Mouse (Mus musculus): ENCODE data around the gene Megf11.
"Not testable (repeated sequence)": the region's sequence is repeated elsewhere in the genome, so short reads cannot be mapped to it uniquely, and the experiment has no call there.

Gene Megf11

GRCm38 (mm10) chr9:64466564-64466963 lies 81.1 kb downstream of the Megf11 start:
- DNase-seq = peak; percentile 54 to 73

DNA sequence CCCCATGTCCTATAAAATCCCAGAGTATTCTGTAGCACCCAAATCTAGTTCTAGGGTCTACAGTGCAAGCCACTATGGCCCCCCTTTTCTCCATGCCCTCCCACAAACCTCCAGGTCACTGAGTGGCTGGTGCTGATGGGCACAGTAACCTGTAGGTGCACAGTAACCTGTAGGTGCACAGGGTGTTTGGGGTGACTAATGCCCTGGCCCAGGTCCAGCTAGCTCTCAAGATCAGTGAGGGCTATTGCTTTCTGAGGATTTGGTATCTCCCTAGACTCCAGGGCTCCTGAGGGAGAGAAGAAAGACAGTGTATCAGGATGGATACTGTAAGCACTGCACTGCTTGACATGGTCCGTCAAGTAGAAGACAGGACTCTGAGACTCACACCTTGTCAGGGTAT lies 85.4 kb downstream of the Megf11 start:
- DNase-seq = peak in 1 of 2 experiments; percentile 36

- DNase-seq = no peak
Observed at GRCm38 (mm10) chr9:64471336-64471735, 85.9 kb downstream of the Megf11 start.

DNA sequence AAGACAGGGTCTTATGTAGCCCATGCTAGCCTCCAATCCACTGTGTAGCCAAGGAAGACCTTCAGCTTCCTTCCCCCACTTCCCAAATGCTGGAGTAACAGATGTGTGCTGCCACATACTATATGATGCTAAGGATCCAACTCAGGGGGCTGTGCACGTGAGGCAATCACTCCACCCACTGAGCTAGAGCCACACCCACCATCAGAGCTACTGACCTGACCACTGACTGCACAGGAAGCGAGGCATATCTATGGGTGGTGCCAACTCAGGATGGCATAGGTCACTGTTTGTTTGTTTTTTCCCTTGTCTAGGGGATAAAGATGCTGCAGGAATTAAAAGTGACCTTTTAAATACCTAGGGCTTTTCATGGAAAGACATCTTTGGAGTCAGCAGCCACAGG lies 86.7 kb downstream of the Megf11 start:
- no peak for DNase-seq

DNA sequence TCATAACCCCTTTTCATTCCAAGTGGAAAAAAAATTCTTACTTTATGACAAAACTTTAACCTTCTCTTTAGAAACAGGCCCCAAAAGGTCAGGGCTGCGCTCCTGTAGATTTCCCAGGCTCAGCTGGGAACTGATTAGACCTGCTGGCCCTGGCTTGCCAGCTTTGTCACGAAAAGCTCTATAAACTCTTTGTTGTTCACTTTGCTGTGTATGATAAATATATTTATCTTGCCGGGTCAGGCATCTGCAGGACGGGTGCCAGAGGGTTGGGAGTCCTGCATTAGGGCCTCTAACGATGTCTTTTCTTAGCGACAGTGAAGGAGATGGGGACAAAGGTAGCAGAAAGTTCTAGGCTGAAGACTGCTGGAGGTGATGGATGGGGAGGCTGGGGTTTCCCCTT lies 87.3 kb downstream of the Megf11 start:
- DNase-seq = no peak

- DNase-seq = no peak
Observed at GRCm38 (mm10) chr9:64473170-64473569, 87.7 kb downstream of the Megf11 start.

DNA sequence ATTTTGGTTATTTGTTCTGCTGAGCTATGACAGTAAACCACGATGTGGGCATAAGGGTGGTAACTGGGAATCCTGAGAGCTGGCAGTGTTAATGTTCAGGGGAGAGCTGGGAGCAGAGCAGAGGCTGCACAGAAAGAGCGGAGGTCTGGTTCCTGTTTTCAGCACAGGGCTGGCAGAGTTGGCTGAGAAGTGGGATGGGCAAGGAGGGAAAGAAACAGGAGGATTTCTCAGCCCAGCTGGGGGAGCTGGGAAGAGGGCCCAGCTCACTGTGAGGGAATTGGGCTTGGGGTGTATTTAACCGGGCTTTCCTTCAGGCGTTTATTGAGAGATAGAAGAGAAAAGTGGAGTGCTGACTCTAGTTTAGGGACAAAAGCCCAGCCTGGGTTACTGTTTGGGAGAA lies 88.3 kb downstream of the Megf11 start:
- DNase-seq = no peak

- DNase-seq = no peak
Observed at GRCm38 (mm10) chr9:64474142-64474541, 88.7 kb downstream of the Megf11 start.

- DNase-seq = no peak
Observed at GRCm38 (mm10) chr9:64475942-64476341, 90.5 kb downstream of the Megf11 start.

- not testable (repeated sequence) for DNase-seq
Observed at GRCm38 (mm10) chr9:64477397-64477796, 92.0 kb downstream of the Megf11 start.

DNA sequence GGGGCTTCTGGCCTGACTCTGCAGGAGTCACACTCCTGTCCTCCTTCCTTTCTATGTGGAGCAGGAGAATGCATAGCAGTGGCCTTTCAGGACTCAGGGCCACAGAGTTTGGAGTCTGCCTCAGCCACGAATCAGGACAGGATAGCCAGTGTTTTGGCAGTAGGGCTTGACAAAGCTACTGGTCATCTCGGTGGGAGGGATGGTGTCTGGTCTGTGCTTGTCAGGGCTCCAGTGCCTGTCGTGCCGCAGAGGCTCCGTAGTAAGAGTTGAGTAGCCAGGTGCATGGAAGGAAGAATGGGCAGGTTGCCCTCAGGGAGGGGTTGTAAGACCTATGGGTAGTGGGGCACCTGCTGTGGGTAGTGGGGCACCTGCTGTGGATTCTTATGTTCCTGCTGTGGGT lies 96.7 kb downstream of the Megf11 start:
- DNase-seq = peak; percentile 42 to 71

GRCm38 (mm10) chr9:64487377-64487776 lies 102.0 kb downstream of the Megf11 start:
- DNase-seq = peak; percentile 73 to 79

DNA sequence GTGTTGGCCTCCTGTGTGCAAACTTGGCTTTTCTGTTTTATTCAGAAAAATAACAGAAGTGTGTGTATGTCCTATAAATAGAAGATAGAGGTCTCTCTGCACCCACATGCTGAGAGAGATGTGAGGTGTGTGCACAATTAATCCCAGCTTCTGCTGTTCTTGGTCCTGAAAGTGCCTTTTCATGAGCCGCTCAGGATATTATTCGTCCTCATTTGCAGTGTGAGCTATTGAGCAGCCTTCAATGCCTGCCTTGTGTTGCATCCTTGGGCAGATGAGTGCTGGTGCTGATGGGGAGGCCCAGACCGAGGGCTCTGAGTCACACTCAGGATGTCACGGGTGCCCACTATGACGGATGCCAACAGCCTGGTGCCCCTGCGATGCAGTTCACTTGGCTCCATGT lies 109.2 kb downstream of the Megf11 start:
- no peak for DNase-seq

- DNase-seq = peak; percentile 61 to 69
Observed at GRCm38 (mm10) chr9:64498929-64499328, 113.5 kb downstream of the Megf11 start.

DNA sequence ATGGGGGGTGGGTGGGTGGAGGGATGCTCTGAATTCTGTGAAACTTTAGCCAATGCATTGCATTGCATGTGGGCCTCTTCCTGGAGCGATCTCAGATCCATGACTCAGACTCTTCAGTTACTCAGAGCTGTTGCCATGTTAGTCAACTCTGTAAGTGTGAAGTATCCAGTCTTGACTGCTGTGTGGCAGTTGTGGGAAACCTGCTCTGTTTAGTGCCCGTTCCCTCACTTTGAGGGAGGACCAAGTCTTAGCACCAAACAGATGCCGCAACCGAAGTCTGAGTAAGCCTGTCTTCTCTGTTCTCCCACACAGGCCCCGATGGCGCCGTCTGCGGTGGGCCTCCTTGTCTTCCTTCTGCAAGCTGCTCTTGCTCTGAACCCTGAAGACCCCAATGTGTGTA lies 115.8 kb downstream of the Megf11 start:
- DNase-seq = no peak

GRCm38 (mm10) chr9:64503996-64504395 lies 118.6 kb downstream of the Megf11 start:
- DNase-seq = peak in 1 of 2 experiments; percentile 39

DNA sequence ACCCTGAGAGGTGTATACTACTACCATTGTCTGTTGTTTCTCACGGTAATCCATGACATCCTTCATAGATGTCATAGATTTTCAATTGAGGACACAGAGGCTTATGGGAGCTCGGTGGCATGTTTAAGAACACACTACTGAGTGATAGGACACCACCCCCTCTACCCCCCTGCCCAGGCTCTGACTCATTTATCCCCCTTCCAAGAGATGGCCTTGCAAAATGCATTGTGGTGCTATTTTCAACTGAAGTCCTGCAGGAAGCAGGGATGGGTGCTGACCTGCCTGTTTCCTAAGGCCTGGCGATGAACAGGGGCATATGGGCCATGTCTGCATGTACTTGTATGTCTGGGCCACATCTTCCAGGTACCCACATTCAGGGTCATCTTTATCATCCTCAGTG lies 119.0 kb downstream of the Megf11 start:
- DNase-seq = no peak

- peak; percentile 67 to 79 for DNase-seq
Observed at GRCm38 (mm10) chr9:64504921-64505320, 119.5 kb downstream of the Megf11 start.

- peak in 1 of 2 experiments; percentile 30 for DNase-seq
Observed at GRCm38 (mm10) chr9:64506440-64507206, 121.2 kb downstream of the Megf11 start.

DNA sequence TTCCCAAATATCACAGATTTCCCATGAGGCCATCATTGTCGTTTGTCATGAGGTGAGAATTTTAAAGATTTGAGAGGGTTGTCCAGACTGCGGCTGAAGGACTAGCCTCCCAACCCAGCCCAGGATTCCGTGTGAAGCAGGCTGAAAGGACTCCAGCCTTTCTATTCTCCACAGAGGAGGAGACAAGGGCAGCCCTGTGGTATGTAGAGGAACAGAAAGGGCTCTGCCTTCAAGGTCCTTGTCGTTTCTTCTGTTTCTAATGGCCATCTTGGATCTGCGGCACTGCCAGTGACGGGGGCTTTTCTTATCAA lies 121.7 kb downstream of the Megf11 start:
- no peak for DNase-seq

GRCm38 (mm10) chr9:64507995-64508394 lies 122.6 kb downstream of the Megf11 start:
- DNase-seq = peak; percentile 43 to 44

- peak; percentile 55 to 66 for DNase-seq
Observed at GRCm38 (mm10) chr9:64514826-64515225, 129.4 kb downstream of the Megf11 start.

DNA sequence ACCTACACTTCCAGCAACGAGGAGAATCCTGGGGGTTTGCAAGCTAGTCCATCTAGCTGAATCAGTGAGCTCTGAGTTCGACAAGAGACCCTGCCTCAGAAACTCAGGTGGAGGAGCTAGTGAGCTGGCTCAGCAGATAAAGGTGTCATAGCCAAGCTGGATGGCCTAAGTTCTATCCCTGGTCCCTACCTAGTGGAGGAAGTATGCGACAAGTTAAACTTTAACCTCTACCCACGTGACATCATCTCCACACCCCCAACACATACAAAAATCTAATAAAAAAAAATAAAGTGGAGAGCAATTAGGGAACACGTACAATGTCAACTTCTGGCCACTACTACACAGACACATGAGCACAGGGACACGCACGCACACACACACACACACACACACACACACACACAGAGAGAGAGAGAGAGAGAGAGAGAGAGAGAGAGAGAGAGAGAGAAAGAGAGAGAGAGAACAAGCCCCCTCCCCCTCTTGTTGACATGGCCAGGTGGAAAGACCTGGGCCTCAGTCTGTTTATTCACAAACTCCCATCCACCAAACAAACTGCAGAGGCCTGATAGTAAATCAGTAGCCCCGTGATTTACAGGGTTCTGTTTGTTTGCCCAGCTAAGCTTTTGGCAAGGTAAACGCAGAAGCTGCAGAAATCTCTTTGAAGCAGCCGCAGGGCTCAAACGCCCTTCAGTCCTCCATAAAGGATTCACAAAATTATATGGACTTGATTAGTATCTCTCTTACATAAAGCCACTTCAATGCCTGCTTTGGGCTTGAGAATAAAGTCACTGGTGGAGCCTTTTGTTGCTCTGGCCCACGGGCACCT lies 134.7 kb downstream of the Megf11 start:
- DNase-seq = no peak

DNA sequence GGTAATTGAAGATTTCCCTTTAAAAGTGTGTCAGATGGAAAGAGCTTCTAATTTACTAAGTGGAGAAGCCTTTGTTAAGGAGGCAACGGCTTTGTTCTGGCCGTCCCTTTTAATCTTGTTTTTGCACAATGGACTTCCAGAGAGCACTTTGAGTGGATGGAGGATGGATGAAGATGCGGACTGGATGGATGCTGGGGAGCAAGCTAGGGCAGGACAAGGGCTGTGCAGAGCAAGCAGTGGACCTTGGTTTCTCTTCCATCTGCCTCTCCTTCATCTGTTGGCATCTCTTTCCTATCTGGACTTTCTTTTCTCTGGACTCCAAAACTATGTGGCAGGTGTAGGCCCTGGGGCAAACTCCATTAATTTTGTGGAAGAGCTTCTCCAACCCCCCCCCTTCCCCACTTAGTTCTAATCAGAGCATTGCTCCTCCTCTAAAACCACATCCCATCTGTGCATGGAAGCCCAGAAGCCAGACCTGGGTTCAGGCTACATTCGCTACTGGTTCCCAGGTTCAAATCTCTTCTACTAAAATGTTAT lies 135.4 kb downstream of the Megf11 start:
- peak; percentile 37 to 47 for DNase-seq

Measured in cerebellum, postnatal 14 days (tissue).